Mouse (Mus musculus) right cerebral cortex, adult 2 months (tissue): ENCODE data around the gene Kcnab1.

Experiments
- DNase-seq, 2 experiments: peaks; one replicate each; pipeline ENCODE4 v3.0.0; 2021 to 2022; ENCODE audit warnings: low spot score in 2 of 2

The Kcnab1 gene

DNA sequence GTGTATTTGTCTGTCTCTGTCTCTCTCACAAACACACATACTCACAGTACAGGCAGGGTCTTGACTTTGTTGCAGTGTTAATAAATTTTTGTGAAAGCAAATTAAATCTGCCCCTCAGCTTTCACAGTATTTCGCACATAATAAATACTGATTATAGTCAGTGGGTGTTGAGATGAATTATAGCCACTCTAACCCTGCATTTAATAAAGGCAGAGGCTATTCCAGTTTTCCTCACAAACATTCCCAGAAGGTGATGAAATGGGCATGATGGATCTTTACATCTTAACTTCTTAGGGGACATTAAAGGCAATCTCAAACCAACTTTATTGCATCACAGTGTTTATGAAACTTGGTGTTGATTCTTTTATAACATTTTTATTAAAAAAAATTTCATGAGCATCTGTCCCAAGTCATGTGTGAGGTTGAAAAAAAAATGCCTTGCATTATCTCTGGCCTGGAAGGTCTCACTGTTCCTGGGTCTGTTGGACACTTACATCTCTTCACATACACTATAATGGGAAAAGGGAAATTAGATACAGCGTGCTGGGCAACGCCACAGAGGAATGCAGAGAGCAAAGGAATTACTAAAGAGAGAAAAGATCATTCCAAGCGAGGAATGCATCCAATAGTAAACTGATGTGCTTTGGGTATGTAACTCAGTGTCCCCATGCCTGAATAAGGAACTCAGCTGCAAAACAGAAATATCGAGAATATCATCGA lies 95.3 kb downstream of the Kcnab1 start:
- no peak for DNase-seq

DNA sequence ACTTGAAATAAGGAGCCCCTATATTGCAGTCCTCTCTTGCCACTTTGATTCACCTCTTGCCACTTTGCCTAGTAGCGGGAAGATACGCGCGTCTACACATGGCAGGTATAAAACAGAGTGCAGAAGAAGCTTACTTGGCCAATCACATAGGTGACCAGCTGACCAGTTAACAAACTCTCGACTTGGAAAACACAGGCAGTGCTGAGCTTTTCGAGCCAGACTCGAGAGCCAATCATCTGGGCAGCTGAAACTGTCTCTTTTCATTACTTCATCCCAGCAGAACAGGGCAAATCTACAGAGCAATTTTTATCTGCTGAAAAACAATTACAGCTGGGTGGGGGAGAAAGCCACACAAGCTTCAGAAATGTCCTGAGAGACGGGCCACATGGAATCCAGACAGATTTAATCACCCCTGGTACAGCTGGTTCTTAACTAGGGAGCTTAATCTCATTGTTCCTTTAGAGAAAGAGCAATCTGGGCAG lies 96.4 kb downstream of the Kcnab1 start:
- DNase-seq = no peak

DNA sequence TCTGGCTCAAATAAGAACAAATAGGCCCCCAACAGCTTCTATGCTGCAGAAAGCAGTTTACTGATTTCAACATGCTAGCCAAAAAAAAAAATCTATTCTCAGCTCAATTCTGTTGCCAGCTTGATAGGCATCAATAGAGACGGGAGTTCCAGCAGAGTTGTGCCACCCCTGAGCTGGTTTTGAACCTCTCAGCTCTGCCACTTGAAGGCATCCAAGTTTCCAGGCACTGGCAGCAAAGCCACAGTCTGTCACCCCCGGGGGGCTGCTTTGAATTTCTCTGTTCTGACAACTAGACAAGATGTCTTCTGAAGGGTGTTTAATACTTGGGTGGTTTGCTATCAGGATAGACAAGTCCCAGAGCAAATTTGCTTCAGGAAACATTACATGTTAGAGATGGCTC lies 104.5 kb downstream of the Kcnab1 start:
- no peak for DNase-seq

DNA sequence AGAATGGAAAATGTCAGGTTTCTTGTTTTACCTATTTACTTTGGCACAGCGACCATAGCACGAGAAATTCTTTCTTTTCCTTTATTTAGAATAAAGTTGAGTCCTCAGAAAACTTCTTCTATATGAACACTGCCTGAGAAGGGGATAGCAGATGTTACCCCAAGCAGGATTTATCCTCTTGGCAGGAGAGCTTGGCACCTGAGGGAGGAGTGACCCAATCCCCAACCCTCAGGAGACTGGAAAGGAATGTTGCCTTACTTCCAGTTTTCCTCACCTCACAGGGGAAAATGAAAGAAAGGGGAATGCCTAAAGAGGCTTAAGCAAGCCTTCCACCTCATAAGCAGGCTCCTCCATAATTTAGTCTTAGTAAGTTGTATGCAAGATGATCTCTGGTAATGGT lies 105.5 kb downstream of the Kcnab1 start:
- no peak for DNase-seq

DNA sequence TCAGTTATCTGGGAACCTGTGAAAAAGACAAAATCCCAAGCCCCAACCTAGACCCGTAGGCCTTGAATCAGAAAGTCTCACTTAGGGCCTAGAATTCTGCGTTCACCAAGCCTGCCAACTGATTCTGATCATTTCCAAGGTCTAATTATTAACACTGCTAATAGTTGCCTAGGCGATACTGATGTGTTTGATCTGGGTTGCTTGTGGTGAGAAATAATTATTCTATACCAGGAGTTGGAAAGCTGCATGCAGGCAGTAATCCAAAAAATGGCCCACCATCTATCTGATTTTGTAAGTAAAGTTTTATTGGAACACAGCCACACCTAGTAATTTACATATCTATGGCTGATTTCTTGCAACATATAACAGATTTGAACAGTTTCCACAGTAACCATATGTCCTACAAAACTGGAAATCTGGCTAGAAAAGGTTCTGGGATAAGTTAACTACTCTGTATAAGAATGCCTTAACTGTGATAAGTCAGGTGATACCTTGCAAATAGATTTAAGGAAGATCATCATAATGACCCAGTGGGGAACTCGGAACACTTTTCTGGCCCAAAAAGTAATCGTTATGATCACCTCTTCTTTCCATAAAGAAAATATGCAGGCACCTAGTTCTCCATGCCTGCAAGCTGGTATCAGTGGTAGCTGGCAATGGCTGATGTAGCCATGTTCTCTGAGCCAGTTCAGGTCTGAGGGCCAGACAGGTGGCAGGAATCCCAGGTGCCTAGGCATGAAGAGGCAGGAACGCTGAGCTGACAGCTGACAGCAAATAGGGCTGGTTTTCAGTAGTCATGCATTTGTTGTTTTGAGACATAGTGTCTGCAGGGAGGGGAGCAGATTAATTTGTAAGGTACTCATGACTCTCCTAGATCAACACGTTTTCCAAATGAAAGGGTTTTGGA lies 108.7 kb downstream of the Kcnab1 start:
- no peak for DNase-seq

DNA sequence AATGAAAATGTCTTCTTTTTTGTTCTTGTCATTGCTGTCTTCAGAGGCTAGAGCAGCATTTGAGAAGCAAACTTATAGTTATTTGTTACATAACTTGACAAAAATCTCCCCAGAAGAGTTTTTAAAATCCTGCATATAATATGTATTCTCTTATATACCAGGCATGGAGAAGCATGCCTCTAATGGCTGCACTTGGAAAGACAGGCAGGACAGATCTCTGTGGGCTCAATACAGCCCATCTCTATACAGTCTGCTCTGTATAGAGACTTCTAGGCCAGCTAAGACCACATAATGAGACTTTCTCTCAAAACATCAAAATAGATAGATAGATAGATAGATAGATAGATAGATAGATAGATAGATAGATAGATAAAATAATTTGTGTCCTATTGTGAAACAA lies 111.1 kb downstream of the Kcnab1 start:
- DNase-seq = no peak

DNA sequence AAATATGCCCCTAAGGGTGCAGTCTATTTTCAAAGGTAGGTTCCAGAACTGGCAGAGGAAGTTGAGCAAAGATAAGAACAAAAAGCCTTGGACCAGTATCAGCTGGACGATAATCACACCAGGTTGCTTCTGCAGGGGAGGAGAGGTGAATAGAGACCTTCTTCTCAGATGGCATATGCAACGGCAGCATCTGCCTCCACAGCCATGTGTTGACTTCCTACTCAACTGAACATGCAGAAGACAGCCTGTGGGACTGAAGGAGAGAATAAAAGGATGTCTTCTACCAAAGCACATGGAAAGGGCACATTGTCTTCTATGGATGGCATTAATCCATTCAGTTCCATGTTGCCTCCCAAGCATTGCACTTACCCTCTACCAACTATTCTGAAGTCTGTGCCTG lies 114.5 kb downstream of the Kcnab1 start:
- no peak for DNase-seq

DNA sequence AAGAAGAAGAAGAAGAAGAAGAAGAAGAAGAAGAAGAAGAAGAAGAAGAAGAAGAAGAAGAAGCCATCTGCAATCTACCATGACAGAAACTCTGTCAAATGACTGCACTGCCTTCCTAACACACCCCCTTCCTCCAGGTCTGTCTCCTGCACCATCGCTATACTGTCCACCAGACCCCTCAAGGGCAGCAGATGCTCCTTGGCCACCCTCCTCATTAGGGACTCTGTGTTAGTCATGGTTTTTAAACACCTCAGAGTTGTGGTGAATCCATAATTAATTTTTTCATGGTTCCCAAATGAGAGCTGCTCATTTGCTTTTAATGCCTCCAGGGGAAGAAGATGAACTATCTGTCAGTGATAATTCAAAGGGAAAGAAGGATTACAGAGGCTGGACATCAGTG lies 121.8 kb downstream of the Kcnab1 start:
- no peak for DNase-seq

DNA sequence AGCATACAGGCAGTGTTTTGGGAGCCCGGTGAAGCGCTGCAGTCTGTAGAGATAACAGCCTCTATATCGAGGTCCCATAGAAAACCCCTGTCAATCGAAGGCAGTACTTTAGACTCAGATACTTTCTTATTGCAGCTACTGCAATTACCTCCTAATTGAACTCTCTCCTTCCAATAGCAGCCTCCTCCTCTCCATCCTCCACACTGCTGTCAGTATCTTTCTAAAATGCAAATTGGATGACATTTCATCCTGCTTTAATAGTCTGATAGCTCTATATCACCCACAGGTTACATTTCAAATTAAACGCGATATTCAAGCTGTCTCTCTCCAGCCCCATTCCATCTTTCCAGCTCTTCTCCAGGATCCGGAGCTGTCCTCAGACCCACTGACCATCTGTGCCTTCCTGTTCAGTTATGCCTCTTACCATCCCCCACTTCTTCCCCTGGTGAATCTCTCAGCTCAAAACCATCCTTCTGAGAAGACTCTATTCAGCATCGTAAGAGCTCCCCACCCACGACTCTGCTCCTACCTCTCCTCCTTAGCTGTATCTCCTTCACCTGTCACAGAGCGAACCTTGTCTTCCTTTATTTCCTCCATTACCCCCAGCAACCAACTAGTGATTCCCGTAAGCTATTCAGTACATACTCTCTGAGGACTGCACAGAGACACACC lies 122.4 kb downstream of the Kcnab1 start:
- no peak for DNase-seq

DNA sequence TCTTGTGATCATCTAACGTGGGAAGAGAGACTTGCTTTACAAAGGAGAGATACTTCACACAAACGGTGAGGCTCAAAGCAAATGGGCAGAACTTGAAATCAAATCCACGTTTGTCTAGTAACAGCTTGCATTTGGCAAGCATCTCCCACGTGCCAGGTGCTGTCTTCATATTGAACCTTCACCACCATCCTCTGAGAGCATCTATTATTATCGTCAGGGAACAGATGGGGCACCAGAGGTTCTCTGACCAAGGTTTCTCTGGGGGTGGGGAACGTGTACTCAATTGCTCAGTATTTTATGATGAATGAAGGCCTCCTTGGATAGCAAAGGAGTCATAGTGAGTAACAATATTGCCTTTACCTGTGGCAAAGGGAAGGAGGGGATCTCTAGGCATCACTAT lies 139.8 kb downstream of the Kcnab1 start:
- peak in 1 of 2 experiments; percentile 21 for DNase-seq

DNA sequence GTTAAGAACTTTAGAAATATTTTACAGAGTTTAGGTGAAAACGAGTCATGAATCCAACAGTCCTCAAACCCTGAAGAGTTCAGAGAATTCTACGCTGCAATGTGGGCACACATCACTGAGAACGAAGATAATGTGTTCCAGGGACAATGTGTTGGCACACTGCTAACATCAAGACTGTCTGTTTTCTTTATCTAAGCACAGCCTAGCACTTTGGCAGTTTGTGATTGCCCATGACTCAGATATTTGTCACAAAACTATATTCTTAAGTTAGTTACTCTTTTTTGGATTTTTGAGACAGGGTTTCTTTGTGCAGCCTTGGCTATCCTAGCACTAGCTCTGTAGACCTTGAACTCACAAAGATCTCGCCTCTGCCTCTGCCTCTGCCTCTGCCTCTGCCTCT lies 151.3 kb downstream of the Kcnab1 start:
- no peak for DNase-seq

DNA sequence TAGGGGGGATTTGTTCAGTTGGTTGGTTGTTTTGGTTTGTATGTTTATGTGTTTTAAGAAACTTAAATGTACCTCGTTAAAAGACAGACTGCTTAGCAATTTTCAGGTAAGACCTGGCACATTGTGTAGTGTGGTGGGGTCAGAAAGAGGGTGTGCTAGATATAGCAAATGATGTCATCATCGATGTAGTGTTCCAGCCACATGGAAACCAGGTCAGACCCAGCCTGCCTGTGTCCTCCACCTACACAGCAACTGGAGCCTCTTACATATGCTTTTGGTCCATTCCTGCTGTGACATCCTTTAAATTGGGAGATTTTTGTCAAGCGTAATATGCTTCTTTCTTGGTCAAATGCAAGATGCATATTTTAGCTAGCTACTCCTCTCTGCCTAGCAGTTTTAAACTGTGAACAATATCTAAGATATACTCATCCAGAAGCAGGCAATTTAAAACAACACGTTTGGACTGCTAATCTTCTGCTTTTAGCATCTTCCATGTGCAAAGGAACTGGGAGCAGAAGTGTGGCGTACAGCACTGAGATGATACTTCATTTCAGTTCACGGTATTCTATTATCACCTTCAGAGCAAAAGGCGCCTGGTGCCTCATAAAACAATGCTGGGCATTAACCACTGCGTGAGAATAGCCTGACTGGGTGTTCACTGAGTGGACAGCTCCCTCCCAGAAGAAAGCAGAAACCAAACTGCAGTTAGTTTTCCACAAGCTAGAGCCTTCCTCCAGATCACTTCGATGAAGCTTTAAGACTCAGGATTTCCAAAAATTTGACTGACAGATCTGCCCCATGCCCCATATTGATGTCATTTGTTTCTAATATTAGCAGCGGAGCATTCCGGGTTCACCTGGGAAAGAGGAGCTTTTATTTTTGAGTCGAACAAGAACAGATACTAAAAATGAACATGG lies 153.6 kb downstream of the Kcnab1 start:
- DNase-seq = peak; percentile 20 to 38

DNA sequence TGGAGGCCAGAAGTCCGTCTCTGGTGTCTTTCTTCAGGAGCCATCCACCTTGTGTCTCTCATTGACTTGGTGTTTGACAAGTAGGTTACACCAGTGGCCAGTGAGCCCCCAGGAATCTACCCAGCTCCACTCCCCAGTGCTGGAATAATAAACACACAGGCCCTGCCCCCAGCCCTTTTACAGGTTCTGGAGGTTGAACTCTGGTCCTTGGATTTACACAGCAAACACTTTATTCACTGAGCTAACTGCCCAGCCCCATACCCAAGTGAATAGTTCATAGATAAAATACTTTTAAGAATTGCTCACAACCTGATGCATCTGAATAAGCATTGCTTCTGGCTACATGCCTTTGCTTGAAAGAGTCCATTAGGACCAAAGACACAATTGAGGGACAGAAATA lies 164.1 kb downstream of the Kcnab1 start:
- DNase-seq = no peak

DNA sequence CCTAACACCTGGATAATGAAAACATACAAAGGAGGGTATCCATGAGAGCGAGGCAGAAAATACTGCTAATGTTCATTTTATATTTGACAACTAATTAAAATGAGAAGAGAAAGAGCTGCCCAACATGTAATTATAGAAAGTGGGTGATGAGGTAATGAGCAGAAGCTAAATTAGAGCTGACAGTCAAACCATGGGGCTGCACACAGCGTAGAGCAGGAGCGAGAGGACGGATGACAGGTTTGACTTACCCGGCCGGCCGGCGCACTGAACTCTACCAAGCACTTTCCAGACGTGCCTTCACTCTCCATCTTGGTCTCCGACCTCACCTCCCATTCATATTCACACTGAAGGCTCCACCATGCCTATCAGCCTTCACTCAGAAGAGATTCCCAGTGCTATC lies 168.6 kb downstream of the Kcnab1 start:
- DNase-seq = no peak

DNA sequence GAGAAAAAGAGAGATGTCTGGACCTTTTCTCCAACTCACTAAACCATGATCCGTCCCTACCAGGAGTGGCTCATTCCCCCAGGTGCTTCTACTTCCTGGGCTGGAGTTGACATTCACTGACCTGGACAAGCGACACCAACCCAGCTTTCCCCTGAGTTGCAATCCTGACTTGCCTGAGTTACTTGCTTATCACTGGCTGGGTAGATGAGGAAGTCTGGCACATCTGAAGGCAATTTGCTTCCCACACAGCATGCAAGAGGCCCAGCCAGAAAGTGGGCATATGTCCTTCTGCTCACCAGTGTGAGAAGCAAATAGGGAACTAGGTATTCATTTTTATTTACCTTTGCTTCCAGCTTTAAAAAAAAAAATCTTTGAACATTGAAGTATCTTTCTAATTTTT lies 174.2 kb downstream of the Kcnab1 start:
- DNase-seq = no peak

DNA sequence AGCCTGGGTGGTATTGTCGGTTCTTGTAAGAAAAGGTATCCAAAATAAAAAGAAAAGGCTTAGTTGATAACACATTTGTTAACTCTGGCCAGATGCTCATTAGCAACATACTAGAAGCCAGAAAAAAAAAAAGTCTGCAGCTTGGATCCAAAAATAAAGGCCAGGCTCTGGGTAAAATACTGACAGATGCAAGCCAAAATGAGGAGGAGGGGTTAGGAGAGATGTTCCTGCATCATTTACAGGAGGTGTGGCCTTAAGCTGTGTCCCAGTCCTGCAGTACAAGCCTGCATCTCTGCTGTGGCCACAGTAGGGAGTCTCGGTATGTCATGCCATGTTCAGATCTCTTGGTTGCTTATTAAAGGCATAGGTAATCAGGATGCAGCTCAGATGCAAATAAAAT lies 179.8 kb downstream of the Kcnab1 start:
- DNase-seq = no peak

DNA sequence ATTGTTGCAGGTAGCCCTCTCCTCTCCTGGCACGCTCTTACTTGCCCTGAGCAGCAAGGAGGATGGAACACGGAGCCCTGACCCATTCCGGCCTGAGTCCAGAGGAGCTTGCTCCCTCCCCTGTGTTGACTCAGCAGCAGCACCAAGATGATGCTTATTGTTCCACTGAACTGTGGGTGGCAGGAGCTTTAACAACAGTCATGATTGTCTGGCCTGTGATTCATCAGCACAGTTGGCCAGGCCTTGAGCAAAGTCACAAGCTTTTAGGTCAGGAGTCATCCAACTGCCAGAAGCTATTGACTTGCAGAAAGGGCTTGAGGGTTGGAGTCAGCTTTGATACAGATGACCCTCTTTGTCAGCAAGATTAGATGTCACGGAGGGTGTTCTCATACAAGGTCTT lies 187.8 kb downstream of the Kcnab1 start:
- DNase-seq = no peak

DNA sequence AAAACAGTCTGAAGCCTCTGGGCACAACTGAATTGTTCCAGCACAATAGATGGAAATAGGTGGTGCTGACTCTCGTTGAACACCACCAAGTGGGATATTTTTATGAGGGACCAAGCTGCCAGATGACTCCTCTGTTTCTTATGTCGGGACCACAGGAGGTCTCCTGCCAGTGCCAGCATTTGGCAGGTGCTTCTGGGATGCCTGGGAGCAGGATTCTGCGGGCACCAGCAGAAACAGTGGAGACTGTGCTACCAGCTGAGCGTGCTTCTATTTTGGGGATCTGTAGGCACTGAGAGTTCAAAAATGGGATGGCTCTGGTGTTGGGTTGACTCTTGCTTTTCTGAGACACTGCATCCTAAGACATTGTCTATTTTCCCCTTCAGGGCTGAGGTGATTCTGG lies 190.0 kb downstream of the Kcnab1 start:
- DNase-seq = no peak

DNA sequence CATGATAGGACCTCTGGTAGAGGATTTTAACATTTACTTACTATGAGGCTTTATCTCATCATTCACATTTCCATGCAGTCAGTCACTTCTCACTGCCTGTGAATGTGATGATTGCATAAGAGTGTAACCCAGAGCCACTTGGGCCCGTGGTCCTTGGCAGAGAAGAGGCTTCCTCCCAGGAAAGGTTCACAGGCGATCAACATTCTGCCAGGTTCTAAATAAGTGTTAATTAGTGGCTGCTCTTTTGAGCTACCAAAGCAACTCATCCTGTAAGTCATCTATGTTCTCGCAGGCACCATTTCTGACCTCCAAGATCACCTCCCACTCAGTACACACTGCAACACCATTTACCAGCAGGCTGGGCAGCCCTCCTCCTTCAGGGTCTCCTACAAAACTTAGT lies 192.3 kb downstream of the Kcnab1 start:
- DNase-seq = no peak

DNA sequence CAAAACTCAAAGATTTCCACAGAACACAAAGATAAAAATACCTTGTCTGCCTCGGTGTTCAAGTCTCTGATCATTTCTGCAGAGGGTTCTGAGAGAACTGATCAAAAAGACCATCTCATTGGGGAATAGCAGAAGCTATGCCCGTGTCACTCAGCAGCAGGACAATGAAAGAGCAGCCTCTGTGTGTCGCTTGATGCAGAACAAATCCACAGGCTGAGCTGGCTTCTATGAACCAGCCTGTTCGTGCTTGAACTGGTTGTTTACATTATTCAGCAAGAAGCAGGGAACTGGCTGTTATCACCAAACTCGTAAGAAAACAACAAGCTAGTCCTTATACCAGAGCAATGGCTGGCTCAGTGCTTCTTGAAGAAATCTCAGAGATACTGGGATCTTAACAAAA lies 193.4 kb downstream of the Kcnab1 start:
- no peak for DNase-seq

DNA sequence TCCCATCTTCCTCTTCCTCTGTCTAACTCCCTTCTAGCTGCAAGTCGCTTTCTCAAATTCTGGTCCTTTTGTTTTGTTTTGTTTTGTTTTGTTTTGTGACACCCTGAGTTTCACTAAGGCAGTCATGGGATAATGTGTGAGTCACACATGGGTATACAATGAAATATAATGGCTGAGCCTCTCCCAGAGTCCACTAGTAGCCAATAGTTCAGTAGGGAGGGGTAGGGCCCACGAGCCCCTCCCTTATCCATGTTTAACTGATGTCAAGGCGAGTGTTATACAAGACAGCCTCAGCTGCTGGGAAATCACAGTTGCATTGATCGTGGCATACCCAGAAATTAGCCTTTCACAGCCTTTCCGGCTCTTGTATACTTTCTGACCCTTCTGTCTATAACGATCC lies 206.7 kb downstream of the Kcnab1 start:
- no peak for DNase-seq
